Mouse (Mus musculus) lung, postnatal 0 days (tissue): Measurements from ENCODE around the gene Frmd4a.

Experiments used
- CTCF ChIP-seq: IDR thresholded peaks from 2 replicates; pipeline ENCODE4 v1.5.1; 2016; ENCODE audit warnings: antibody characterized with exemption, mild to moderate bottlenecking
- EP300 ChIP-seq: IDR thresholded peaks from 2 replicates; pipeline ENCODE4 v1.6.1; 2016; ENCODE audit warnings: antibody characterized with exemption, mild to moderate bottlenecking, control low read depth

GRCm38 (mm10) chr2:4499257-4499656 lies 481.7 kb downstream of the Frmd4a start:
- peak; percentile 83 for TF ChIP-seq CTCF
- TF ChIP-seq EP300: no peak
